Mouse (Mus musculus) frontal cortex, adult (tissue): ENCODE measurements around the gene Ly6g5b.

Source experiments
- ATAC-seq: cut with Nextera tagmentation; 2 replicates; pipeline ENCODE4 v1.9.2; 2017; ENCODE audit warnings: mild to moderate bottlenecking, moderate library complexity, mixed read lengths; ENCODE audit not compliant: low TSS enrichment

Ly6g5b gene

DNA sequence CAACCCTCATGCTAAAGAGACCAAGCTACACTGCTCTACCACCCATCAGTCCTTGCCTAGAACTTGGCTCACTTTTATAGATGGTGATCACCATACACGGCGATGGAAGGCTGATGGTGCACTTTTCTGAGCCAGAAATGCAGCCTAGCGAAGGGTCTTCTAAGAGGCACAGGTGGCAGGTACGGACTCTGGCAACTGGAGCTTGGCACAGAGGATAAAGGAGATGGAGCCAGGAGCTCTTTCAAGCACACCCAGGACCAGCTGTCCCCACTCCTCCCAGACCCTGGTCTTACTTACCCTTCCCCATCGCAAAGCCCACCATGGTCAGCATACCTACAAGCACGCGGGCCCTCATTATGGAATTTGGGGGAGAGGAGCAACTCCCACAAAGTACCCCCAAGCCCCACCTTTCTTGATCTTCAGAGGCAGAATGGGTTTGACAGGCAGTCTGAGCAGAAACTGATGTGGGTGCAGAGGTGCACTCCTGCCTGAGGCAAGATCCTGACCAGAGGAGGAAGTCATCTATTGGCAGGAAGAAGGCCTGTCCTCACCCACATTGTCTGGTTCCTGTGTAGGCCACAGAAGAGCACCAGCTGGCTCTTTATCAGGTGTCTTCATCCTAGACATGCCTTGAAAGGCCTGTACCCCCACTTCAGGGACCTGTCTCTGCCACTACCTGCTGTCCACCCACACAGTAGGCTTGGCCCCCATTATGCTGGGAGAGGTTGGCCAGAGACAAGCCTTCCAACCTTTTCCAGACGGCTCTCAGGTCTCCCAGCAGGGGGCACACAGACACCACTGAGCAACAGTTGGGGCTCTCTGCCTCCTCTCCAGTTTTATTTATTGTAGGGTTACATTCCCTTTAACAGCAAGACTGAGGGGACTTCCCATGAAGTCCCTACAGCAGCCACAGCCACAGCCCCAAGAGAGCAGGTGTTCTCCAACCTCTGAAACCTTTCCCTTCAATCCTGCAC, at the start of gene Ly6g5b:
Gene Ly6g5b, minus strand, starts transcription at position 383 of the 974 bp plus-strand sequence.
- ATAC-seq = no peak

DNA sequence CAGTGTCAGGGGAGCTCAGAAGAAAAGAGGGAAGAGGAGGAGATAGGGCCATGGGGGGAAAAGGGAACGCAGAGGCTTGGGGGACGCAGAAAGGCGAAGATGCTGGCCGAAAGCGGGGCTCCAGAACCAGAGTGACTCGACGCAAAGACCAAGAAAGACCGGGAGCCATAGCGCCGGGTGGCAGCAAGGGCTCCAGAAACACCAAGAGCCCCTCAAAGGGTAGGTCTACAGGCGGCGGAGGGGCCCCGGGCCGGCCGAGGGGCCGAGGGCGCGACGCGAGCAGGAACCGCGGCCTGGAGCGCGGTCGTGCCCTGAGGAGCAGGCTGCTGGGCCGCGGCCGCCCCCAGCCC, 49.0 kb upstream of the Ly6g5b start:
- no peak; the same call in 1 of the 2 replicates for ATAC-seq

DNA sequence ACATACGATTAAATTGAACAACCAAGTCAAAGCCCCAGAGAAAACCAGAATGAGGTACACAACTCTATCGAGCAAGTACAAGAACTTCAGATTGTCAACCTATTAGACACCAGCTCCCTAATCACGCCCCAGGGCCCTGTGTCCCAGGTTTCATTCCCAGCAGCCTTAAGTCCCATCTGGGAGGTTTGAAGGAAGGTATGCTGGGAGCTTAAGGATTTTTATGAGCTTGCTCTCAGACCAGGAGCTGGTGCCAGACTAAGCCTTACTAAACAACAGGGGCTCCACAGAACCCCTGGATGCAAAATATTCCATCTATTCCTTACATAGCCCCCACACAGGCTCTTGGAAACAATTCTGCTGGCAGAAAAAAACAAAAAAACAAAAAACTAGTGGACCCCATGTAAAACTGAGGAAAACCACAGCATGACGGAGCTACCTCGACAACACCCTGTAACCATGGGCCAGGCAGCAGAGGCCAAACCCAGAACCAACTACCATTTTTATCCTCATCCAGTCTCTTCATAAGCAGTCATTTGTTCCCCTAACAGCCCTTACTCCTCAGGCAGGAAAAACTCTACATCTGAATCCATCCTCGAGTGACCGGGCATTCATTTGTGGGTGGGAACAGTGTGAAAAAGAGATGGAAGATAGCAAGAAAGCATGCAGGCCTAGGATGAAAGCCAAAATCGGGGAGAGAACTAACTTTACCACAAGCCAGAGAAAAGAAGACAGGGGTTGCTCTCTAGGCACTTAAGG, 48.3 kb upstream of the Ly6g5b start:
- ATAC-seq = no peak

DNA sequence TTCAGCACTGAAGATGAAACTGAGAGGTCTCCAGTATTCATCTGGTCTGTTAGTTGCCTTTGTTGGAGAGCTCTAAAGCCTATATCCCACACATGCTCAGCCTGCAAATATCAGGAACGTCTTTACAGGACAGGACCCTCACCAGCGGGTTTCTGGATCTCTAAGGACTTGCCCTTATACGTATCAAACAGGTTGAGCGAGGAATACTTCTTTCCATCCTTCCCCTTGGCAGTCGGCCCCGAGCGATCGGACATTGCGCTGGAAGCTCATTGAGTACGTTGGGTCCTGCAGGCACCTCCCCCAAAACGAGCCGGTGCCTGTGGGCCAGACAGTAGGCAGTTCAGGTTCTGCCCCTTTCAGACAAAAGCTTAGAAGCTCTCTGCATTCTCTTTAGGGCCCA, 47.5 kb upstream of the Ly6g5b start:
- ATAC-seq = no peak

DNA sequence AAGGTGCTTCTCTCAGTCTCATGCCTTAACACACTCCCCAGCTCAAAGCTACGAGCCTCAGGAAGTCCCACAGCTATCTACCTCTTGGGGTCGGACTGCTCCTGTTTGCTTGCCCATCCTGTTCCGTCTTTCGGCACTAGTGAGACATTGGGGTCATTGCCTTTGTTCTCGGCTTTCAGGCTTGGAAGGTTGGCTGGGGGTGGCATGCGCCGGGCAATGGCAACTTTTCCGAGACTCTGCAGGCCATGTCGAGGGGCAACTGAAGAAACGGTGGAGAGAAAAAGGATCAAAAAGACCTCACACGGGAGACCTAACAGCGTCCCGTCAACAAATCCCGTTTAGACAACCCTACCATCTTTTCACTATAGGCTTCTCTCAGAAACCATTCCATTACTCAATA, 46.9 kb upstream of the Ly6g5b start:
- no peak for ATAC-seq

DNA sequence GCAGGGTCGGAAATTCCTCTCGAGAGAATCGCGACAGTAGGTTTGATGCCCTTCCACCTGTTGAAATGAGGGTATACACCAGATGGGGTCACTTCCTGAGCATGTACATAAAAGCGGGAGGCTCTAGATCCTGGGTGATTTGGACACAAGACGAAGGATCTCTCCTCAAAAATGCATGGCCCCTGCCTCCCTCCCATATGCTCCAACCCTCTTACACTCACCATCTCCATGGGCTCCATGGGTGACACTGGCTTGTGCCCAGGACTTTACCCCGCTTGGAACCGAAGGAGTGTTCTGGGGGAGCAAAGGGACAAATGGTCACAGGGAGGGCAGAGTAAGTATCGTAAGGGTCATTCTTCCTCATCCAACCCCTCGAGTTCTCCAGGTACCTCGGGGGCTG, 46.2 kb upstream of the Ly6g5b start:
- ATAC-seq = no peak

DNA sequence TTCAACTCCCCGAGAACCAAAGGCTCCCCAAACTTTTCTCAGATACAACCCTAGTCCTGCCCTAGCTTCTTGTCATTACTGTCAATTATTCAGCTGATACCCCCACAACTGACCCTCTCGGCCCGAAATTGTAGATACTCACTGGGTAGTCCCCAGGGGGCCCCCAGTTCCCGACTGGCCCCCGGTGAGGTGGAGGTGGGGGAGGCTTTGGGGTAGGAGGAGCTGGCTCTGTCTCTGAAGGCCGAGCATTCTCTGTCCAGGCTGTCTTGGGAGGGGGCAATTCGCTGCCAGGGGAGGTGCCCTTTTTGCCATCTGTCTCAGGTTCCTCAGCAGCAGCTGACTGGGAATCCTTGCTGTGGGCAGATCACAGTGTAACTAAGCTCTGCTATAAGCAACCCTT, 44.4 kb upstream of the Ly6g5b start:
- no peak for ATAC-seq

DNA sequence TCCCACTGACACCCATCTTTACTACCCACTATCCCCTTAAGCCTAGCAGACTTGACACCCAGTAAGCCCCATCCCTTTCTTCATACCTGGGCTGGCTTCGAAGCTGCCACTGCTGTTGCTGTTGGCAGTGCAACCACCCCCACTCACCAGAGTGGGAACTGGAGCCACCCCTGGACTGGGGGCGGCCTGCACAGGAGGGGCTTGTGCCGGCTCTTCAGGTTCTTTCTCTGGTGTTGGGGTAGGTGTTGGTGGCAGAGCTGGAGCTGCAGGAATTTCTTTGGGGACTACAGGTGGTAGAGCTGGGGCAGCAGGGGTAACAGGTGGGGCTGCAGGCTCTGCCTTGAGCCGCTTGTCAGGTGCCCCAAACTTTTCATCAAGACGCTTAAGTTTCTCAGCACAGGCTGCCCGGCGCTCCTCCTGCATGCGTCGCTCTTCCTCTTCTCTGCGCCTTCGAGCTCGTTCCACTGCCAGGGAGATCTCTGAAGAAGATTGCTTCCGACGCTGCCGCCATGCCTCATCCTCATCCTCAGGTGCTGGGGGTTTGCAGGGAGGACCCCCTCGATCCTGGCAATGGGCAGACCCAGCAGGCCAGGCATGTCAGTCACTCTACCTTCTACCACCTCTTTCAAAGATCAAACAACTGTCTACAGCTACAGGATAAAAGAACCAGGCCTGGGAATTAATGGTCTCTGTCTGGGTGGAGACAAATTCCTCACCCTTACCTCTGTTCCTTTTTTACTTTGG, 43.8 kb upstream of the Ly6g5b start:
- ATAC-seq = no peak

DNA sequence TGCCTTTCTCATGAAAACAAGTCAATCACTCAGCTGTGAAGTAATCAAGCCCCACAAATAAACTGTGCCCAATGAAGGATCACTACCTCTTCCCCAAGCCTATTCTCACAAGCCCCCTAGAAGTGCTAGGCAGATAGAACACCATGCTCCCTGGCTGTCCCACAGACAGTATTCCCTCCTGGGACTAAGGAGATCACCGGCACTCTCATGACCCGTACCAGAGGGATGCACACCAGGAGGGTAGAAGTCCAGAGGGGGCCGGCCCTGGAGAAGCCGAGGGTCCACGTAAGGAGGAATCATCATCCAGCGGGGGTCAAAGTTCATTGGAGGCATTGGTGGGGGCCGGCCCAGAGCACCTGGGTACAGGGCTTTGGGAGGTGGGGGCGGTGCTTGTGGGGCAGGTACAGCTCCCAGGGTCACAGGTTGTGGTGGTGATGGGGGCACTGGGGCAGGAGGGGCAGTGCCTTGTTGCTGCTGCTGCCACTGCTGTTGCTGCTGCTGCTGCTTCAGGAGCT, 42.5 kb upstream of the Ly6g5b start:
- ATAC-seq = no peak

DNA sequence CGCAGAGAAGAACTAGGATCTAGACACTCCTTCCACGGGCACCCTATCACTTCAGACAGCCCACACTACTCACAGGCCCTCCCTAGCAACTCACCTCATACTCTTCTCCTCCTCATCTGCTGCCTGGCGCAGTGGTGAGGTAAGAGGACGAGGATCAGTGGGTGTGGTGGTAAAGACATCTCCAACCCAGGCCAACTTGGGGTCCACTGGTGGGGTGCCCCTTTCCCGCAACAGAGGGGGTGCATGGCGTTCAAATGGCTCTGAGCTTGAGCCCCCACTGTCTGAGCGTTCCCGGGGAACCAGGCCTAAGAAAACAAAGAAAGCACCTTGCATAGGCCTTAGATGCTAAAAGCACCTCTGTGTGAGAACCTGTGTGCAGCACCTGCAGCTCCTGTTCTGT, 42.0 kb upstream of the Ly6g5b start:
- no peak for ATAC-seq

DNA sequence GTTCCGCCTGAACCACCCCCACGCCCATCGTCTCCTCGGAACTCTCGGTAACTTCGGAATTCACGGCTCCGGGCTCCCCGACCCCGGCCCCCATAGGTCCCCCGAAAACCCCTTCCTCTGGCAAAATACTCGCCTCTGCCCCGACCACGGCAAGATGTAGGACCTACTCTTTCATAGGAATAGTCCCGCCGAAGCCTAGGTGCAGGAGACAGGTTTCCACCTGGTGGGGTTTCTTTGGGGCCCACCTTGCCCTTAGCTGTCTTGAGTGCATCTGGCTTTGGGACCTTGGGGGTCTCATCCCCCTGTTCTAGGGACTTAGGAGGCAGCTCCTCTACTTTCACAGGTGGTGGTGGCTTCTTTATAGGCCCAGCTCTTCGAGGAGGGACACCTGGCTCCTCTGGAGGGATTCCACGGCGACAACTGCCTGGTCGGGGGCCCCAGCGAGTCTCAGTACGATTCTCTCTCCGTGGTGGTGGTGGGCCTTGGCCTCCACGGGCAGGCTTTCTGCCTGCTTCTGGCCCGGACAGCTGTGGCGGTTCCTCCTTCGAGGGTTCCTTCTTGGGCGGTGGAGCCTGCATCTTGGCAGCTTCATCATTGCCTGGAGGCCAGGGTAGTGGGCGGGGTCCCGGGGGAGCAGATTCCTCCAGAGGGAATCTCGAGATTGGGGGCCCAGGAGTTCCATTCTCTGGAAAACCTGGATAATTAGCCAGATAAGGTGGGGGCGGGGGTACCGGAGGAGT, 41.4 kb upstream of the Ly6g5b start:
- no peak for ATAC-seq

DNA sequence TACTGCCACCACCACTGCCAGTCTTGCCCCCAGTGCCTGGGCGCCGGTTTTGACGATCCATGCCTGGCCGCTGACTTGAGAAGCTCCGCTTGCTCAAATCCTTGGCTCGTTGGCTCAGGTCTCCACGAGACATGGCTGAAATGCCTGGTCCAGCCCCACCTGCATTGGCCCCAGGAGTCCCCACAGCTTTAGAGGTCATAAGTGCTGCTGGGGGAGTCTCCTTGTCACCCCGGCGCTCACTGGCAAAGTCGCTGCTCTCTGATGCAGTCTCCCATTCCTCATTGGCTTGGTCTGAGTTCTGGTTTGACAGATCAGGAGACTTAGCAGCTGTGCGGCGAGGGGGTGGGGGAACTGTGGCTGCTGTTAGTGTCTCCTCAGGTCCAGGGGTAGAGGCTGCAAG, 40.2 kb upstream of the Ly6g5b start:
- no peak for ATAC-seq

DNA sequence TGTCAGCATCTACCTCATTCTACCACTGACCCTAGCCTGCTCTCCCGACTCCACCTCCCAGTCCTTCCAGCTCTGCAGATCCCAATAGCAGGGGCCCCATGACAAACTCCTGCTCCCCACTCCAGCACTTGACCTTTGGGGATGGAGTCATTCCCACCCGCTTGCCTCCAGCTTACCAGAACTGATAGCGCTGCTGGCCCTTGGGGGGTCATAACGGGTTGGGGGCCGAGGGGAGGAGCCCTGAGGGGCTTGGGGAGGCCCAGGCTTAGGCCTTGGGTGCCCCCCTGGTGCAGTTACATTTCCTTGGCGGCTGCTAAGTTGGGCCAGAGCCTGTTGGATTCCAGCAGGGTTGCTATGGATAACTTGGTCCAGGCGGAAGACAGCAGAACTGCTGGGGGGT, 39.4 kb upstream of the Ly6g5b start:
- ATAC-seq = no peak

DNA sequence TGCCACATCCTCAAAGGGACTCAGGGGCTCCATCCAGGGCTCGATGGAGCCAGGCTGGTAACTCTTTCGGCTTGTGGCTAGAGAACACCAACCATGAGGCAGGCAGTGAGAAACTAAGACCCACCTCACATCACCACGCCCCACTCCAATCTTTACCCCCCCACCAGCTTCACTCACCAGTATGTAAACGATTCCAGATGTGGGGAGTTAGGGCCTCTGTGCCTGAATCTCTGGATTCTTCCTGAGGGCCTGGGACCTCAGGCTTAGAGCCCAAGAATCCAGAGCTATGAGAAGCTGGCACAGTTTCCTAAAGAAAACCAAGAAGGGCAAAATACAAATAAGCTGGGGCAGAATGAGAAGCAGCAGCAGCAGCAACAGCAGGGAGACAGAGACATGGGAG, 38.7 kb upstream of the Ly6g5b start:
- no peak for ATAC-seq

DNA sequence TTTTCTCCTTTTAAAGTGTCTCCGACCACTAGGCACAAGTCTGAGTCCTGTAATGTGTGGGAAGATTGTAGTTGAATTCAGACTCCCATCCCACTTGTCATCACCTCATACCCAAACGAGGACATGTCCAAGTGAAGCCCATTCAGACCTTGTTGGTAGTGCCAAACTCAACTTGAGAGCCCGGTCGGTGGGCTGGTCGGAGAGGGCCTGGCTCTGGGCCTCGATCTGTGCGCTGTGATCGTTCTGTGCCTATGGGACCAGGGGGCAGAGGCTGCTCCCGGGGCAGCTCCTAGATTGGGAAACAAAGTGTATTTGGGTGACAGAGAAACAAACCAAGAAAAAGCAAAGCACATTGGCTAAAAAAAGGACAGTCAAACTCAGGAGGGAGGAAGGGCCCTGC, 37.8 kb upstream of the Ly6g5b start:
- ATAC-seq = no peak

DNA sequence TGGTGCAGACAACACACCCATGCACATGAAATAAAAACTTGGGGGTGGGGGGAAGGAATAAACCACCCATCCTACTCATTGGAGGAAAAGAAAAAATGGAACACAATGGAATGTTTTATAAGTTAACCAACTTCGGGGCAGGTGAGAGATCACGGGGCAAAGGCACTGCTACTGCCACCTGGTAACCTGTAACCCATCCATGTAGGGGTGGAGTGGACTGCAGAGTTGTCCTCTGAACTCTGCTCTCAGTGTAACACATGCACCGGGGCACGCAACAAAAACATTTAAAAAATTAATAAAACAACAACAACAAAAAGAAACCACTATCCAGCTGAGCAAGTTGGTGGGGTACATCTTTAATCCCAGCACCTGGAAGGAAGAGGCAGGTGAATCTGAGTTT, 36.9 kb upstream of the Ly6g5b start:
- ATAC-seq = no peak

DNA sequence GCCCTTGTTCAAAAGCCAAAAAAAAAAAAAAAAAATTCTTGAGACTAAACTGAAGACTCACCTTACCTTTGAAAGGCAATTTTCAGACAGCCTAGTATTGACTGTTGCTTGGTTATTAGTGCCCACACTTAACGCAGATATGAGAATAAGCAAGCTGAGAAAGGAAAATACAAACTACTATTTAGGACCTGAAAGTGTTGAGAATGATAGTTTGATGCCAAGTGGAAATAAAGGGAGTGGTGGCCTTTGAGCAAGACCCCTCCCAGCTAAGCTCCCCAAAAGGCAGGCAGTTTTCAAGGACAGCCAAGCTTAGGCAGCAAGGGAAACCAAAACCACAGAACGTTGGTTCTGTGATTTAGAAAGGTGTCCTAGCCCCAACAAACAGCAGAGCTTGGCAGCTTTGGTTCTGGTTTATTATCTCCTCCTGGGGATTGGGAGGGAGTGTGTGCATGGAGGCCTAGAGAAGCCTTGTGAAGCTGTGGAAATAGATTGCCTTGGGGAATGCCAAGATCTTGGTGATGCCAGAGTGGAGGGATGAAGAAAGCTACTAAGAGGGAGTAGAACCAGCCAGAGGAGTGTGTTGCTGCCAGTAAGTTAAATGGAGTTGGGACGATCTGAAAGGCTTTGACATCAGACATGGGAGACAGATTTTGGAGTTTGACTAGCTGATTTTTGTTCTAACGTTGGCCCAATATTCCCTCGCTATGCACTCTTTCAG, 32.9 kb upstream of the Ly6g5b start:
- peak; percentile 38; the same call in 1 of the 2 replicates for ATAC-seq

DNA sequence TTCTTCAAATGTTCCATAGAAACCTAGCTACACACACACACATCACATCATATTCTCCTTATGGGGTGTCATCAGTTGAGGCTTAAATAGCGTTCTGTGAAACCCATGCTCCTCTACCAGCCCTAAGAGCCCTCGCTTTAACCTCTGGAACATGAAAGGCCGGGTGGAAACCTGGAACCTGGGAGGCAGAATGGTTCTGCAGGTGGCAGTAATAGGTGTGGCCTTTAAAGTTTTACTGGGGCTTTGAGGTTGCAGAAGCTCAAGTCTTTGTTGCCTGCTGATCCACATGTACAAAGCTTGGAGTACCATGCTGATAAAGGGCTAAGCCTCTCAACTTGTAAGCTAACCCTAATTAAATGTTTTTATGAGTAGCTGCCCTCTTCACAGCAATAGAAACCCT, 32.1 kb upstream of the Ly6g5b start:
- ATAC-seq = no peak

DNA sequence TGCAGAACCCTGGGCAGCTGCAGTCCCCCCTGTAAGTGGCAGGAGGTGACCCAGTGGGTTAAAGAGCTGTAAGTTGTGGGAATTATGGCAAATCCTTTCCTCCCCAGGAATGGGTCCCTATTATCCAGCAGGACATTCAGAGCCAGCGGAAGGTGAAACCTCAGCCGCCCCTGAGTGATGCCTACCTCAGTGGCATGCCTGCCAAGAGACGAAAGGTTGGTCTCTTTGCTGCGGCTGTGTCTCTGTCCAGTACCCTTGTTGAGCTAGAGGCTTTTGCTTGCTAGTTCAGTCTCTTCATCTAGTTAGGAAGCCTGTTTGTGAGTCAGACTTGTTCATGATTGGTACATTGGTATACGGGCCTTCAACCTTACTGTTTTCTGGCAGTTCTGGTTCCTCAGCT, 30.9 kb upstream of the Ly6g5b start:
- no peak for ATAC-seq

DNA sequence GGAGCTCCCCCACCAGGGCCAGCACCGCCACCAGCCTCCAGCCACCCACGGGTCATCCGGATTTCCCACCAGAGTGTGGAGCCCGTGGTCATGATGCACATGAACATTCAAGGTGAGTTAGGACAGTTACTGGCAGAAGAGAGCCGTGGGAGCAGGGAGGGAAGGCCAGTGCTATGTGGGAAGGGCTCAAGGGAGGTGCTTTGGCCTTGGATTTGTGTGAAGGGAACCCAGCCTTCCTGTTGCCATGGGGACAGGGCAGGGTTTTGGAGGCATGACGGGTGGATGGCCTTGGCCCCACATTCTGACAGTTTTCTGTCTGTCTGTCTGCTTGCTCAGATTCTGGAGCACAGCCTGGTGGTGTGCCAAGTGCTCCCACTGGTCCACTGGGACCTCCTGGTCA, 26.7 kb upstream of the Ly6g5b start:
- ATAC-seq = no peak

DNA sequence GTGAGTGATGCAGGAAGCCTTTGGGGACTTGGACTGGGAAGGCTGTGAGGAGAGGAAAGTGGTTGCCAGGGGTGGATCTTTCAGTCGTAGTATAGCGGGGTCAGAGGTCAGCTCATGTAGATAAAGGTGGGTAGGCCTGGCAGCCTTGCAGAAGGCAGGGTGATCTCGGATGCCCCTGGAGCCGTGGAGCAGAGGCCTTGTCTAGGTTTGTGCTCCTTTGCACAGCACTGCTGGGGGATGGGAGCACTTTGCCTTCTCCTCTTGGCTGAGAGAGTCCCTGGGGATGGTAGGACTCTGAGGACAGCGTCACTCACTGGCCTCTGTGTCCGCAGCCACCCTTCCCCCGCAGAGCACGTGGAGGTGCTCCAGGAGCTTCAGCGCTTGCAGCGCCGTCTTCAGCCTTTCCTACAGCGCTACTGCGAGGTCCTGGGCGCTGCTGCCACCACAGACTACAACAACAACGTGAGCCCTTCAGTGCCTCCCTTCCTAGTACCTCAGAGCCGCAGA, 25.3 kb upstream of the Ly6g5b start:
- no peak for ATAC-seq
